Mouse (Mus musculus) CH12.LX (cell line): ENCODE results near the gene Wnk4. TPM values are rescaled to one million over a fixed set of nuclear protein-coding genes. Genes with fewer than 3 reads are reported as not detected.

Source experiments
- DNase-seq: peaks from one replicate; pipeline ENCODE4 v3.0.0-alpha.2; 2013; ENCODE audit errors: extremely low read depth
- H3K27ac ChIP-seq: 2 replicates; pipeline ENCODE4 v1.5.1; 2012; ENCODE audit warnings: low read depth, mild to moderate bottlenecking, control low read depth, moderate library complexity; ENCODE audit not compliant: insufficient read depth
- H3K27me3 ChIP-seq: replicated peaks from 2 replicates; pipeline ENCODE3; 2012; ENCODE audit warnings: inconsistent platforms
- H3K36me3 ChIP-seq, 2 experiments: replicated peaks in 1 of 2; 2 replicates each; pipeline versions ENCODE3 to v1.6.1; 2012; ENCODE audit warnings: inconsistent platforms in 1 of 2, low read length in 1 of 2, mild to moderate bottlenecking in 1 of 2, mixed read lengths in 1 of 2, moderate library complexity in 1 of 2; ENCODE audit not compliant: control insufficient read depth in 1 of 2, insufficient read depth in 1 of 2
- H3K4me1 ChIP-seq, 2 experiments: 2 replicates each; pipeline ENCODE4 v1.6.1; 2012; ENCODE audit warnings: inconsistent platforms in 1 of 2, moderate library complexity in 1 of 2; ENCODE audit not compliant: insufficient read depth in 2 of 2, control insufficient read depth in 1 of 2
- H3K4me2 ChIP-seq: 2 replicates; pipeline ENCODE4 v1.6.1; 2012; ENCODE audit warnings: low read depth, mild to moderate bottlenecking, control low read depth; ENCODE audit not compliant: poor library complexity, insufficient read depth, severe bottlenecking
- H3K4me3 ChIP-seq, 3 experiments: fragments of 150-350 bp in 1 of 3; sonication (generic) in 1 of 3; replicated peaks in 1 of 3; 2 replicates each; pipeline versions ENCODE3 to v1.5.1; 2011 to 2012; ENCODE audit warnings: low read depth in 2 of 3, low read length in 2 of 3, mild to moderate bottlenecking in 2 of 3, moderate library complexity in 2 of 3, control low read depth in 1 of 3, improper control_type of control experiment in 1 of 3, inconsistent platforms in 1 of 3, mixed read lengths in 1 of 3; ENCODE audit not compliant: poor library complexity in 1 of 3
- H3K79me2 ChIP-seq: replicated peaks from 2 replicates; pipeline ENCODE4 v1.6.1; 2012; ENCODE audit warnings: mild to moderate bottlenecking, moderate library complexity; ENCODE audit not compliant: control insufficient read depth, poor library complexity, insufficient read depth, severe bottlenecking; ENCODE audit errors: extremely low read depth
- H3K9ac ChIP-seq: 2 replicates; pipeline ENCODE4 v1.6.1; 2012; ENCODE audit warnings: low read depth, mild to moderate bottlenecking, control low read depth, moderate library complexity; ENCODE audit not compliant: insufficient read depth
- H3K9me3 ChIP-seq: replicated peaks from 2 replicates; pipeline ENCODE3; 2012; ENCODE audit warnings: low read length, inconsistent platforms, mixed read lengths
- BHLHE40 ChIP-seq: IDR thresholded peaks from 2 replicates; pipeline ENCODE4 v1.6.1; 2011; ENCODE audit warnings: mild to moderate bottlenecking, low read depth, low read length, improper control_type of control experiment
- CHD1 ChIP-seq: IDR thresholded peaks from 2 replicates; pipeline ENCODE4 v1.6.1; 2012; ENCODE audit warnings: low read depth, low read length, improper control_type of control experiment, inconsistent platforms
- E2F4 ChIP-seq: IDR thresholded peaks from 2 replicates; pipeline ENCODE4 v1.6.1; 2011; ENCODE audit warnings: low read depth, low read length, improper control_type of control experiment; ENCODE audit not compliant: insufficient replicate concordance
- ELF1 ChIP-seq: IDR thresholded peaks from 2 replicates; pipeline ENCODE4 v1.6.1; 2014; ENCODE audit warnings: low read depth, mild to moderate bottlenecking, inconsistent platforms, low read length, improper control_type of control experiment
- EP300 ChIP-seq: IDR thresholded peaks from 2 replicates; pipeline ENCODE4 v1.6.1; 2011; ENCODE audit warnings: low read length, improper control_type of control experiment
- ETS1 ChIP-seq: conservative IDR thresholded peaks from 2 replicates; pipeline ENCODE4 v1.6.1; 2012; ENCODE audit warnings: low read depth, mild to moderate bottlenecking, inconsistent platforms, low read length, improper control_type of control experiment, moderate library complexity
- GABPA ChIP-seq: IDR thresholded peaks from 2 replicates; pipeline ENCODE4 v1.6.1; 2012; ENCODE audit warnings: low read depth, low read length, improper control_type of control experiment, inconsistent platforms; ENCODE audit not compliant: insufficient replicate concordance
- JUND ChIP-seq: conservative IDR thresholded peaks from 2 replicates; pipeline ENCODE4 v1.6.1; 2011; ENCODE audit warnings: low read depth, low read length, improper control_type of control experiment
- MAFK ChIP-seq: IDR thresholded peaks from 2 replicates; pipeline ENCODE4 v1.6.1; 2011; ENCODE audit warnings: low read length, improper control_type of control experiment; ENCODE audit not compliant: insufficient replicate concordance
- MAX ChIP-seq: IDR thresholded peaks from 2 replicates; pipeline ENCODE4 v1.6.1; 2011; ENCODE audit warnings: low read length, improper control_type of control experiment
- MAZ ChIP-seq: IDR thresholded peaks from 2 replicates; pipeline ENCODE4 v1.6.1; 2012; ENCODE audit warnings: low read depth, mild to moderate bottlenecking, inconsistent platforms, low read length, improper control_type of control experiment, moderate library complexity
- NELFE ChIP-seq: IDR thresholded peaks from 2 replicates; pipeline ENCODE4 v1.6.1; 2011; ENCODE audit warnings: low read depth, low read length, improper control_type of control experiment
- NRF1 ChIP-seq: IDR thresholded peaks from 2 replicates; pipeline ENCODE4 v1.6.1; 2014; ENCODE audit warnings: low read depth, mild to moderate bottlenecking, inconsistent platforms, low read length, improper control_type of control experiment, moderate library complexity
- PAX5 ChIP-seq: IDR thresholded peaks from 2 replicates; pipeline ENCODE4 v1.6.1; 2012; ENCODE audit warnings: low read length, inconsistent platforms, mixed read lengths
- POLR2AphosphoS2 ChIP-seq: IDR thresholded peaks from 2 replicates; pipeline ENCODE4 v1.6.1; 2011; ENCODE audit warnings: low read depth, low read length, improper control_type of control experiment
- RAD21 ChIP-seq: IDR thresholded peaks from 2 replicates; pipeline ENCODE4 v1.6.1; 2011; ENCODE audit warnings: low read depth, mild to moderate bottlenecking, low read length, improper control_type of control experiment, moderate library complexity
- RCOR1 ChIP-seq: conservative IDR thresholded peaks from 2 replicates; pipeline ENCODE4 v1.6.1; 2012; ENCODE audit warnings: low read depth, mild to moderate bottlenecking, inconsistent platforms, low read length, improper control_type of control experiment
- SMC3 ChIP-seq: IDR thresholded peaks from 2 replicates; pipeline ENCODE4 v1.6.1; 2011; ENCODE audit warnings: low read depth, low read length, improper control_type of control experiment
- TBP ChIP-seq: conservative IDR thresholded peaks from 2 replicates; pipeline ENCODE4 v1.6.1; 2011; ENCODE audit warnings: low read depth, low read length, improper control_type of control experiment
- TCF12 ChIP-seq: IDR thresholded peaks from 2 replicates; pipeline ENCODE4 v1.6.1; 2014; ENCODE audit warnings: low read depth, mild to moderate bottlenecking, inconsistent platforms, low read length, improper control_type of control experiment
- UBTF ChIP-seq: IDR thresholded peaks from 2 replicates; pipeline ENCODE4 v1.6.1; 2012; ENCODE audit warnings: low read depth, mild to moderate bottlenecking, inconsistent platforms, low read length, improper control_type of control experiment, moderate library complexity
- ZC3H11A ChIP-seq: IDR thresholded peaks from 2 replicates; pipeline ENCODE4 v1.6.1; 2012; ENCODE audit warnings: low read depth, mild to moderate bottlenecking, inconsistent platforms, low read length, improper control_type of control experiment
- ZKSCAN1 ChIP-seq: IDR thresholded peaks from 2 replicates; pipeline ENCODE4 v1.6.1; 2012; ENCODE audit warnings: low read depth, inconsistent platforms, low read length, improper control_type of control experiment, borderline replicate concordance
- dilution Hi-C: fragments of 300-500 bp; cut with MboI; formaldehyde crosslinking; loops from 2 replicates; pipeline ENCODE4 v1.14.3; 2020; ENCODE audit warnings: low sequenced_read_pairs; ENCODE audit not compliant: extremely low pct_unique_long_range_greater_than_20kb, extremely low pct_ligation_motif_present
- in situ Hi-C: fragments of 300-500 bp; cut with MboI; formaldehyde crosslinking; loops from 3 replicates; pipeline ENCODE4 v1.14.3; 2019; ENCODE audit warnings: low sequenced_read_pairs, low pct_ligation_motif_present, low pct_unique_long_range_greater_than_20kb, mixed read lengths
- polyA plus RNA-seq: library from polyadenylated mRNA; unstranded; fragments of >175 nt; gene quantifications from 2 replicates; pipeline ENCODE4 v1.2.1, GENCODE M21; 2012; ENCODE audit warnings: low read depth; ENCODE audit not compliant: insufficient read length
- total RNA-seq, 2 experiments: library from RNA; depleted of rRNA; stranded (reverse); fragments of 300-350 nt in 1 of 2; fragments of >200 nt in 1 of 2; gene quantifications; 2 replicates each; pipeline ENCODE4 v1.2.3; 2012 to 2014

Gene Wnk4
- total and polyA plus RNA-seq, 3 experiments, result 0.85 to 7.8 (median 0.90) TPM

GRCm38 (mm10) chr11:101283805-101284204 lies 23.4 kb downstream of the Wnk4 start:
- H3K9me3 ChIP-seq, result no peaks in the 10 kb centered on the region
- H3K4me1 ChIP-seq, result peaks cover 6 to 19% of the 10 kb centered on the region in 2 experiments; a peak in 3 of 4 replicates
- no peaks in the 10 kb centered on the region for H3K27me3 ChIP-seq
- peaks cover 16 to 55% of the 10 kb centered on the region in 2 experiments for H3K36me3 ChIP-seq
- TF ChIP-seq TCF12 (no peak), ZKSCAN1 (no peak), ZC3H11A (no peak), CHD1 (no peak), BHLHE40 (no peak), PAX5 (no peak), NELFE (no peak), MAX (no peak), JUND (no peak), RCOR1 (no peak), ETS1 (no peak), MAFK (no peak), TBP (no peak), RAD21 (no peak), SMC3 (no peak), MAZ (no peak), UBTF (no peak), NRF1 (no peak), GABPA (no peak), ELF1 (no peak)
- dilution Hi-C loops (no loop called here), in situ Hi-C loops (no loop called here)
- H3K4me2 ChIP-seq, result no peak overlapping the region
- no peak overlapping the region for H3K9ac ChIP-seq
- DNase-seq, result no peak
- H3K4me3 ChIP-seq, result no peak overlapping the region
- no peak overlapping the region for H3K27ac ChIP-seq
- H3K79me2 ChIP-seq, result no peaks in the 10 kb centered on the region

- dilution Hi-C loops, result no loop called here
- H3K4me2 ChIP-seq, result no peak overlapping the region
- H3K9me3 ChIP-seq, result no peaks in the 10 kb centered on the region
- H3K9ac ChIP-seq, result no peak overlapping the region
- H3K27me3 ChIP-seq, result no peaks in the 10 kb centered on the region
- DNase-seq, result no peak
- H3K36me3 ChIP-seq, result peaks cover 48 to 89% of the 10 kb centered on the region in 2 experiments
- H3K27ac ChIP-seq, result no peak overlapping the region
- in situ Hi-C loops, result no loop called here
- no peak for TF ChIP-seq UBTF
- TF ChIP-seq ELF1, result no peak
- no peak for TF ChIP-seq BHLHE40
- no peak for TF ChIP-seq E2F4
- TF ChIP-seq GABPA, result no peak
- TF ChIP-seq NRF1, result no peak
- TF ChIP-seq EP300, result no peak
- no peak for TF ChIP-seq NELFE
- no peak for TF ChIP-seq RCOR1
- TF ChIP-seq SMC3, result no peak
- no peak for TF ChIP-seq TCF12
- TF ChIP-seq POLR2AphosphoS2, result no peak
- 0 out of 4 replicates have a peak, but pooled peaks cover 0 to 3% of the 10 kb centered on the region in 2 experiments for H3K4me1 ChIP-seq
- no peaks in the 10 kb centered on the region for H3K79me2 ChIP-seq
- H3K4me3 ChIP-seq, result no peak overlapping the region
Observed at GRCm38 (mm10) chr11:101287306-101287705, 26.9 kb downstream of the Wnk4 start.
